Mouse (Mus musculus): ENCODE data around the gene Zfp148. TPM values are rescaled to one million over a fixed set of nuclear protein-coding genes. Genes with fewer than 3 reads are reported as not detected.

The Zfp148 gene
- polyA plus RNA-seq, 1 experiment from 2014 or later: 55.3 TPM

- Histone ChIP-seq H3K4me1 (replicated peaks) (0 out of 2 replicates have a peak, but pooled peaks cover 6% of the 10 kb centered on the region), H3K36me3 (no peaks in the 10 kb centered on the region), H3K9me3 (no peaks in the 10 kb centered on the region), H3K27me3 (replicated peaks) (no peaks in the 10 kb centered on the region), H3K4me2 (replicated peaks) (no peak overlapping the region), H3K9ac (no peak overlapping the region), H3K4me3 (replicated peaks) (no peak overlapping the region), H3K27ac (no peak overlapping the region)
- no peak for ATAC-seq
- WGBS: 66% methylated on average over 5 of the region's 5 CpGs
Observed at GRCm38 (mm10) chr16:33415607-33416006, 35.0 kb downstream of the Zfp148 start.

GRCm38 (mm10) chr16:33428327-33428726 lies 47.7 kb downstream of the Zfp148 start:
- Histone ChIP-seq H3K36me3 (peaks cover 5% of the 10 kb centered on the region; the same call in 1 of the 2 replicates), H3K4me1 (replicated peaks) (no peaks in the 10 kb centered on the region), H3K4me2 (replicated peaks) (no peak overlapping the region), H3K9me3 (no peaks in the 10 kb centered on the region), H3K9ac (no peak overlapping the region), H3K4me3 (replicated peaks) (no peak overlapping the region), H3K27ac (no peak overlapping the region), H3K27me3 (replicated peaks) (no peaks in the 10 kb centered on the region)
- no peak for ATAC-seq
- WGBS: 87% methylated on average over 3 of the region's 3 CpGs

- Histone ChIP-seq H3K9ac (no peak overlapping the region), H3K27ac (no peak overlapping the region), H3K36me3 (peaks cover 3% of the 10 kb centered on the region; the same call in 1 of the 2 replicates), H3K27me3 (replicated peaks) (no peaks in the 10 kb centered on the region), H3K9me3 (no peaks in the 10 kb centered on the region), H3K4me3 (replicated peaks) (no peak overlapping the region), H3K4me1 (replicated peaks) (no peaks in the 10 kb centered on the region), H3K4me2 (replicated peaks) (no peak overlapping the region)
- ATAC-seq: no peak
- 90% methylated on average over 2 of the region's 2 CpGs for WGBS
Observed at GRCm38 (mm10) chr16:33431660-33432059, 51.0 kb downstream of the Zfp148 start.

DNA sequence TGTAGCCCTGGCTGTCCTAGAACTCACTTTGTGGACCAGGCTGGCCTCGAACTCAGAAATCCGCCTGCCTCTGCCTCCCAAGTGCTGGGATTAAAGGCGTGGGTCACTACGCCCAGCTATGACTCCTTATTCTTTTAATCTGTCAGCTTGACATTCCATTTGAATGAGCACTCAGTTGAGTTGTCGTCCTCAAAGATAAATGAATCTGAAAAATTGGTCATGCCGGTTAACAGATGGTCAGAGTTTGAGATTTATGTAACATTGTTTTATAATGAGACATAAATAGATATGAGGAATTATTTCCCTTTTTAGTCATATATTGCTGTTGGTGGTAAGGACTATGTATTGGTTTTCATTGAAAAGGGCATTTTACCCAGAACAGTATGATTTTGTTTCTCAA lies 60.4 kb downstream of the Zfp148 start:
- no peaks in the 10 kb centered on the region for H3K9me3 ChIP-seq
- no peak overlapping the region for H3K27ac ChIP-seq
- H3K4me1 ChIP-seq (replicated peaks): no peaks in the 10 kb centered on the region
- H3K4me3 ChIP-seq (replicated peaks): no peak overlapping the region
- ATAC-seq: no peak
- no peak overlapping the region for H3K9ac ChIP-seq
- peaks cover 3% of the 10 kb centered on the region; the same call in 1 of the 2 replicates for H3K36me3 ChIP-seq
- 84% methylated on average over 6 of the region's 6 CpGs for WGBS
- H3K27me3 ChIP-seq (replicated peaks): no peaks in the 10 kb centered on the region
- H3K4me2 ChIP-seq (replicated peaks): no peak overlapping the region

GRCm38 (mm10) chr16:33446830-33447229 lies 66.2 kb downstream of the Zfp148 start:
- ATAC-seq: peak; percentile 71
- peaks cover 3% of the 10 kb centered on the region; the same call in 1 of the 2 replicates for H3K4me1 ChIP-seq (replicated peaks)
- H3K27ac ChIP-seq: no peak overlapping the region
- H3K4me2 ChIP-seq (replicated peaks): no peak overlapping the region
- H3K9me3 ChIP-seq: no peaks in the 10 kb centered on the region
- H3K36me3 ChIP-seq: no peaks in the 10 kb centered on the region
- H3K9ac ChIP-seq: no peak overlapping the region
- H3K4me3 ChIP-seq (replicated peaks): no peak overlapping the region
- WGBS: 44% methylated on average over 5 of the region's 5 CpGs
- no peaks in the 10 kb centered on the region for H3K27me3 ChIP-seq (replicated peaks)

DNA sequence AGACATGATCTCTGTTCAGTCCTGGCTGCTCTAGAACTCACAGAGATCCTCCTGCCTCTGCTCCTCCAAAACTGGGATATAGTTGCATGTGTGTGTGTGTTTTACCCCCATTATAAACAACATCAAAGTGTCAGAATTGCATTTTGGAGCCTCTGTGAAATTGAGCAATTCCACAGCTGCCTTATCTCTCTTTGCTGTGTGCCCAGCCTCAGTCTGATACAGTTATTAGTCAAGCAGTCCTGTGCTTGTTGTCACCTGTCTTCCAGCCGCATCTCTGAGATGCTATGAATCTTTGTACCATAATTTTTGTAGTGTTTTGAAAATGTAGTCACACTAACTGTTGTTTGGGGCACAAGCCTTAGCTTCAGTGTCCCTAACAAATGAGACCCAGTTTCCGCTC lies 73.2 kb downstream of the Zfp148 start:
- H3K27me3 ChIP-seq (replicated peaks): no peaks in the 10 kb centered on the region
- no peak overlapping the region for H3K4me2 ChIP-seq (replicated peaks)
- no peak overlapping the region for H3K4me3 ChIP-seq (replicated peaks)
- no peak overlapping the region for H3K9ac ChIP-seq
- WGBS: 80% methylated on average over 2 of the region's 2 CpGs
- H3K36me3 ChIP-seq: peaks cover 3% of the 10 kb centered on the region; the same call in 1 of the 2 replicates
- no peak overlapping the region for H3K27ac ChIP-seq
- H3K4me1 ChIP-seq (replicated peaks): 0 out of 2 replicates have a peak, but pooled peaks cover 5% of the 10 kb centered on the region
- no peaks in the 10 kb centered on the region for H3K9me3 ChIP-seq
- no peak for ATAC-seq

GRCm38 (mm10) chr16:33454306-33454705 lies 73.7 kb downstream of the Zfp148 start:
- no peak overlapping the region for H3K4me2 ChIP-seq (replicated peaks)
- 0 out of 2 replicates have a peak, but pooled peaks cover 5% of the 10 kb centered on the region for H3K4me1 ChIP-seq (replicated peaks)
- ATAC-seq: no peak
- no peak overlapping the region for H3K9ac ChIP-seq
- H3K9me3 ChIP-seq: no peaks in the 10 kb centered on the region
- H3K4me3 ChIP-seq (replicated peaks): no peak overlapping the region
- WGBS: 62% methylated on average over 2 of the region's 2 CpGs
- peaks cover 3% of the 10 kb centered on the region; the same call in 1 of the 2 replicates for H3K36me3 ChIP-seq
- H3K27ac ChIP-seq: no peak overlapping the region
- no peaks in the 10 kb centered on the region for H3K27me3 ChIP-seq (replicated peaks)

GRCm38 (mm10) chr16:33455263-33455910 lies 74.8 kb downstream of the Zfp148 start:
- peaks cover 7% of the 10 kb centered on the region; the same call in 1 of the 2 replicates for H3K36me3 ChIP-seq
- WGBS: 74% methylated on average over 6 of the region's 6 CpGs
- no peak overlapping the region for H3K4me2 ChIP-seq (replicated peaks)
- H3K27ac ChIP-seq: no peak overlapping the region
- H3K4me1 ChIP-seq (replicated peaks): 0 out of 2 replicates have a peak, but pooled peaks cover 5% of the 10 kb centered on the region
- H3K27me3 ChIP-seq (replicated peaks): no peaks in the 10 kb centered on the region
- H3K9me3 ChIP-seq: no peaks in the 10 kb centered on the region
- no peak overlapping the region for H3K4me3 ChIP-seq (replicated peaks)
- H3K9ac ChIP-seq: no peak overlapping the region
- ATAC-seq: no peak

DNA sequence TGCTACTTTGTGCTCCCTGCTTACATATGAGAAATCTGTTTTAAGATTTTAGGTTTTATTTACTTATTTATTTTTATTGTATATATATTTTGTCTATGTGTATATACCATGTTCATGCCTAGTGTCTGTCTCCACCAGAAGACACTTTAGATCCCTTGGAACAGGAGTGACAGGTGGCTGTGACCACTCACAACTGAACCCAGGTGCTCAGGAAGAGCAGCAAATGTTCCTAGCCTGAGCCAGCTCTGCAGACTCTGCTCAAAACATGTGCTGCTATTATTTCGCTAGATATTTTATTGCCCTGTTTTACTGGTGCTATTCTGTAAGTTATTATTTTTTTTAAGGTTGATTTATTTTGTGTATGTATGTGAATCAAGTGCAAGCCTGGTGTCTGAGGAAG lies 78.5 kb downstream of the Zfp148 start:
- WGBS: 93% methylated on average over 1 of the region's 1 CpGs
- Histone ChIP-seq H3K27me3 (replicated peaks) (no peaks in the 10 kb centered on the region), H3K4me3 (replicated peaks) (no peak overlapping the region), H3K9ac (no peak overlapping the region), H3K4me2 (replicated peaks) (no peak overlapping the region), H3K36me3 (peaks cover 7% of the 10 kb centered on the region; the same call in 1 of the 2 replicates), H3K9me3 (no peaks in the 10 kb centered on the region), H3K4me1 (replicated peaks) (0 out of 2 replicates have a peak, but pooled peaks cover 4% of the 10 kb centered on the region), H3K27ac (no peak overlapping the region)
- ATAC-seq: no peak

GRCm38 (mm10) chr16:33461416-33461815 lies 80.8 kb downstream of the Zfp148 start:
- WGBS: 74% methylated on average over 3 of the region's 3 CpGs
- Histone ChIP-seq H3K9me3 (no peaks in the 10 kb centered on the region), H3K27me3 (replicated peaks) (no peaks in the 10 kb centered on the region), H3K4me2 (replicated peaks) (no peak overlapping the region), H3K36me3 (peaks cover 7% of the 10 kb centered on the region; the same call in 1 of the 2 replicates), H3K9ac (no peak overlapping the region), H3K4me3 (replicated peaks) (no peak overlapping the region), H3K27ac (no peak overlapping the region), H3K4me1 (replicated peaks) (no peaks in the 10 kb centered on the region)
- ATAC-seq: no peak

- 91% methylated on average over 4 of the region's 4 CpGs for WGBS
- no peak overlapping the region for H3K4me2 ChIP-seq (replicated peaks)
- no peak overlapping the region for H3K9ac ChIP-seq
- H3K9me3 ChIP-seq: no peaks in the 10 kb centered on the region
- no peaks in the 10 kb centered on the region for H3K27me3 ChIP-seq (replicated peaks)
- no peak overlapping the region for H3K27ac ChIP-seq
- no peaks in the 10 kb centered on the region for H3K4me1 ChIP-seq (replicated peaks)
- no peak for ATAC-seq
- H3K4me3 ChIP-seq (replicated peaks): no peak overlapping the region
- peaks cover 4% of the 10 kb centered on the region; the same call in 1 of the 2 replicates for H3K36me3 ChIP-seq
Observed at GRCm38 (mm10) chr16:33464509-33465241, 84.0 kb downstream of the Zfp148 start.

DNA sequence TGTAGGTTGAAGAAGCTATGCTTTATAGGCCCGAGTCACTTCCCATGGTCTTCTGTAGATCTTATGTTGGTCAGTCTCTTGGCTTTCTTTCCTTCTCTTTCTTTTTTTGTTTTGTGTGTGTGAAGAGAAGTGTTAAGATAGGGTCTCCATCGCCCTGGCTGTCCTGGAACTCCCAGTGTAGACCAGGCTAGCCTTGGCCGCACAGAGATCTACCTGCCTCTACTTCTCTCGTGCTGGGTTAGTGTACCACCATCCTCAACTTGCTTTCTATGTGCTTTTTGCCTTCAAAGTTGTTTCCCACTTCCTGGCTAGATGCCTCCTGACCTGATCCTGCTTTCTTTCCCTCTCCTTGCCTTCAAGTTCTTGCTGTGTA lies 84.6 kb downstream of the Zfp148 start:
- no peak for ATAC-seq
- WGBS: 96% methylated on average over 4 of the region's 4 CpGs

More for the DNA sequence above, 84.6 kb downstream of the Zfp148 start:
- no peak overlapping the region for H3K9ac ChIP-seq
- no peak overlapping the region for H3K4me3 ChIP-seq (replicated peaks)
- no peaks in the 10 kb centered on the region for H3K9me3 ChIP-seq
- no peak overlapping the region for H3K4me2 ChIP-seq (replicated peaks)
- peaks cover 4% of the 10 kb centered on the region; the same call in 1 of the 2 replicates for H3K36me3 ChIP-seq
- H3K27me3 ChIP-seq (replicated peaks): no peaks in the 10 kb centered on the region
- no peaks in the 10 kb centered on the region for H3K4me1 ChIP-seq (replicated peaks)
- no peak overlapping the region for H3K27ac ChIP-seq
